Comparison of ENCODE assay signal across 8 mouse cellular contexts in genomic region chr12:11149421-11150191, GRCm38 (mm10). TPM values are rescaled to one million over a fixed set of nuclear protein-coding genes. Genes with fewer than 3 reads are reported as not detected.
DNase-seq lines count a peak whose midpoint lies in the region; ATAC-seq and TF ChIP-seq lines count a peak whose summit lies in the region.

No protein-coding gene starts in this region.

- H3K4me3 ChIP-seq in hindbrain, postnatal 0 days (ENCODE audit: low read length): peak overlapping the region; percentile 52

- no peak for TF ChIP-seq CTCF in Patski (IDR thresholded peaks at IDR 0.05)
- TF ChIP-seq CTCF in hindbrain, postnatal 0 days (IDR thresholded peaks at IDR 0.05; ENCODE audit: low read depth): no peak

- H3K9me3 ChIP-seq in hindbrain, postnatal 0 days (ENCODE audit: low read length): no peaks in the 10 kb centered on the region

- DNase-seq in Patski (ENCODE audit: low read depth, low spot score): no peak
- peak; percentile 67 for DNase-seq in embryo, embryonic 10 days (ENCODE audit: low spot score)
- DNase-seq in gastrocnemius, postnatal 14 days: peak; percentile 47
- DNase-seq in hindbrain, postnatal 0 days (ENCODE audit: low spot score): peak; percentile 47
- peak; percentile 38 to 49 for DNase-seq in left cerebral cortex, postnatal 25 days (ENCODE audit: low spot score in 2 of 2)
- DNase-seq in right cerebral cortex, postnatal 4 days: peak; percentile 46

- POLR2A ChIA-PET in Patski (lab: Charles Lee): no interaction called here

- peak; percentile 18 for ATAC-seq in Patski
- peak; percentile 73 for ATAC-seq in hindbrain, postnatal 0 days
- 0 out of 2 replicates have a peak, but pooled peaks have one; percentile 20 for ATAC-seq in megakaryocyte progenitor cell, adult 5-6 weeks (replicated peaks; ENCODE audit: poor library complexity)
- ATAC-seq in monocyte, adult 5-6 weeks (replicated peaks; ENCODE audit: insufficient number of reproducible peaks, low FRiP score, low TSS enrichment, poor library complexity, severe bottlenecking): no peak

- peaks cover 48% of the 10 kb centered on the region for H3K27me3 ChIP-seq in Patski
- H3K27me3 ChIP-seq in hindbrain, postnatal 0 days (ENCODE audit: insufficient read depth, low read length): peaks cover 5% of the 10 kb centered on the region; the same call in 1 of the 2 replicates

- H3K36me3 ChIP-seq in hindbrain, postnatal 0 days (ENCODE audit: insufficient read depth, low read length): no peaks in the 10 kb centered on the region

- intact Hi-C loops in gastrocnemius, postnatal 14 days (cut with DNase I; ENCODE audit: low total_unique reads): no loop called here
- intact Hi-C loops in left cerebral cortex, postnatal 25 days (cut with DNase I): no loop called here

- peak overlapping the region; percentile 89 for H3K4me2 ChIP-seq in hindbrain, postnatal 0 days (ENCODE audit: low read depth, low read length)

- 0 out of 2 replicates have a peak, but pooled peaks cover 5% of the 10 kb centered on the region for H3K4me1 ChIP-seq in hindbrain, postnatal 0 days (ENCODE audit: insufficient read depth, low read length)

- in situ Hi-C loops in Patski (cut with MboI; ENCODE audit: low pct_unique_long_range_greater_than_20kb): no loop called here

- WGBS in hindbrain, postnatal 0 days: 0% methylated on average over 40 of the region's 41 CpGs

- CTCF ChIA-PET in Patski (lab: Charles Lee): no interaction called here

- H3K27ac ChIP-seq in hindbrain, postnatal 0 days: no peak overlapping the region

- peak overlapping the region; percentile 46 for H3K9ac ChIP-seq in hindbrain, postnatal 0 days (replicated peaks; ENCODE audit: low read length)

RNA-seq across cellular contexts. Expression of gene Kcns3, which starts 1.2 kb away (rescaled TPM):
- not detected for polyA plus RNA-seq in Patski (2021)
- 1 to 10 TPM in 1 of 2 experiments, under 1 TPM in 1; 0.82 to 1.0 TPM for total RNA-seq in gastrocnemius, postnatal 14 days (2021)
- total RNA-seq in hindbrain, postnatal 0 days (2014; rRNA removed): 0.37 and 1.1 TPM in 2 replicates
- polyA plus RNA-seq in hindbrain, postnatal 0 days (2015; fragmentation: Nextera tagmentation; extraction: Ambion mirVana): 1.1 TPM in 2 replicates
- 1 to 10 TPM; 7.2 TPM for total RNA-seq in left cerebral cortex, postnatal 25 days (2021)
- not detected in 2 replicates for total RNA-seq in megakaryocyte progenitor cell, adult 5-6 weeks (2015)
- total RNA-seq in megakaryocyte progenitor cell, adult 5-6 weeks (2017): not detected in 2 replicates
- 0.29 TPM in 1 of 3 replicates, not detected in the others for total RNA-seq in monocyte, adult 5-6 weeks (2017)

RNA-seq across cellular contexts. Expression of gene Msgn1, which starts 59.2 kb away (rescaled TPM):
- not detected for polyA plus RNA-seq in Patski (2021)
- total RNA-seq in gastrocnemius, postnatal 14 days (2021): not detected
- not detected in 2 replicates for total RNA-seq in hindbrain, postnatal 0 days (2014; rRNA removed)
- not detected in 2 replicates for polyA plus RNA-seq in hindbrain, postnatal 0 days (2015; fragmentation: Nextera tagmentation; extraction: Ambion mirVana)
- total RNA-seq in left cerebral cortex, postnatal 25 days (2021): not detected
- total RNA-seq in megakaryocyte progenitor cell, adult 5-6 weeks (2015): not detected in 2 replicates
- total RNA-seq in megakaryocyte progenitor cell, adult 5-6 weeks (2017): 0.71 TPM in 1 of 2 replicates, not detected in the other
- 4.5 to 5.4 TPM in 2 of 3 replicates, not detected in the other for total RNA-seq in monocyte, adult 5-6 weeks (2017)
